Mouse (Mus musculus) B cell, adult 2 months (primary cell): ENCODE measurements at regions not wholly inside any gene's neighbourhood (a gene's known extent, or its start where the extent isn't known, plus 50 kb on each side); places are given as distances from the start of the nearest gene placed in this dataset.

Source experiments
- DNase-seq, 2 experiments: peaks; one replicate each; pipeline ENCODE4 v3.0.0; 2022

GRCm38 (mm10) chr9:93136349-93136748 is 594.3 kb downstream of the Plod2 start:
- DNase-seq: no peak

- DNase-seq: no peak
These were observed 628.0 kb downstream of the Plod2 start for GRCm38 (mm10) chr9:93170071-93170470.

GRCm38 (mm10) chr9:93186638-93187037 is 644.6 kb downstream of the Plod2 start:
- no peak for DNase-seq

GRCm38 (mm10) chr9:93232562-93232961 is 690.5 kb downstream of the Plod2 start:
- DNase-seq: no peak

- DNase-seq: no peak
These were observed 710.1 kb downstream of the Plod2 start for GRCm38 (mm10) chr9:93252146-93252545.

DNA sequence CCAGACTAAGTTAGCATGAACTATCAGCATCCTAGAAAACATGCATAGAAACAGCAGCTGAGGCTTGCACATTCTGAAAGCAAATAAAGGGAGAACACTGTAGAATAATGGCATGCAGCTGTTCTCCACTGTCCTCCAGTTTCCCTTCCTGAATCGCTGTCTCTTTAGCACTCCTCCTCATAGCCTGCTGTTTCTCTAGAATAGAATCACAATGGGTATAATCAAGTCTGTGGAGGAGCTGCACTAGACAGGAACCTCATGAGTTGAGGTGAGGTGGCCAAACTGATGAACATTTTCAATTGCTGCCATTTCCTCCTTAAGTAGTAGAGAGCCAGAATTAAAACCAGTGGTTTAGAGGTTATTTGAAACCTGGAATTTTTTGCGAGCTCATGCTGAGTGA is 755.3 kb downstream of the Plod2 start:
- DNase-seq: no peak

DNA sequence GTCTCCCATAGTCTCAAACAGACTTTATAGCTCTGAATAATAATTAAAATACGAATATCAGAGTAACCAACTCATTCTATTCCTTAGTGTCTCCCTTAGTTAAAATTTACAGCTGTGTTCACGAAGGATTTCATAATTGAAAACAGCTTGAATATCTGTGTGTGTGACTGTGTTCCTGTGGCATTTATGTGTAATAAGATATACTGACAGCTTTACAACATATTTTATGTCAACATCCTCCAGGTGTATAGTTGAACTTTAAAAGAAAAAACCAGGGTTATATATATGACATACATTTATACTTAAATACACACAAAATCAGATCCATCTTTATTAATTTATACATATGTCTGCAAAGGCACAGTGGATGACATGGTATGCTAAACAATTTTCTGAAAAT is 764.7 kb downstream of the Plod2 start:
- DNase-seq: no peak

GRCm38 (mm10) chr9:93328997-93329682 is 787.1 kb downstream of the Plod2 start:
- DNase-seq: no peak
